Mouse (Mus musculus) heart, postnatal 14 days (tissue): ENCODE measurements around the gene Samt2. TPM values are rescaled to one million over a fixed set of nuclear protein-coding genes. Genes with fewer than 3 reads are reported as not detected.
"Not testable (repeated sequence)": the region's sequence is repeated elsewhere in the genome, so short reads cannot be mapped to it uniquely, and the experiment has no call there.

Source experiments
- DNase-seq, 2 experiments: peaks; one replicate each; pipeline ENCODE4 v3.0.0; 2021 to 2022
- intact Hi-C: fragments of 180-260 bp; cut with DNase I; formaldehyde crosslinking; loops from one replicate; pipeline ENCODE4 v1.15.1; 2025
- long read RNA-seq, 2 experiments: library from polyadenylated mRNA; stranded (forward); transcript quantifications; one replicate each; pipeline ENCODE4 v2.0.0; 2021
- total RNA-seq, 2 experiments: library from RNA; stranded (reverse); gene quantifications; 2 replicates each; pipeline ENCODE4 v1.2.3; 2021

Gene Samt2
- total RNA-seq: not detected
- long read RNA-seq, experiment 1: 0 reads
- long read RNA-seq, experiment 2: 0 reads

DNA sequence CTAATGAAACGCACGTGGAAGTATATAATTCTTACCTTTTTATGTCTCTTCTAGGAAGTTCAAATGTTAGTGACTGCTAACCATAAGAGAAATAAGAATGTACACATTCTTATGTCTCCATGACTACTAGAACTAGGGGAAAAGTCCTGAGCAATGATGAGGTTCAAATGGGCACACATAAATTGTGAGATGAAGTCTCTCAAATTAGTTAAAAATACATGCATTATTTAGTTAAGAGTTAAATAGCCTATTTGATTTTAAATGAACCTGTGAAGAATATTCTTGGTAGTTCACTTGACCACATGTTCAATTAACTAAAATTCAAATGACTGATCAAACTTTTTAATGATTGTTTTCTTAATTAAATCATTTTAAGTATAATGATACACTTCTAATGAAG lies at the start of gene Samt2:
TSS of gene Samt2 (minus strand) at position 101 of the 400 bp plus-strand sequence.
- intact Hi-C loops: not testable (repeated sequence)

More for the DNA sequence above, at the start of gene Samt2:
- not testable (repeated sequence) for DNase-seq

Other genes starting within 250 kb of the Samt2 start
- not detected for gene 4930524N10Rik, start 236.0 kb downstream of the Samt2 start, total RNA-seq
- gene Samt4, start 97.4 kb downstream of the Samt2 start, total RNA-seq: not detected